In the genomic region with DNA sequence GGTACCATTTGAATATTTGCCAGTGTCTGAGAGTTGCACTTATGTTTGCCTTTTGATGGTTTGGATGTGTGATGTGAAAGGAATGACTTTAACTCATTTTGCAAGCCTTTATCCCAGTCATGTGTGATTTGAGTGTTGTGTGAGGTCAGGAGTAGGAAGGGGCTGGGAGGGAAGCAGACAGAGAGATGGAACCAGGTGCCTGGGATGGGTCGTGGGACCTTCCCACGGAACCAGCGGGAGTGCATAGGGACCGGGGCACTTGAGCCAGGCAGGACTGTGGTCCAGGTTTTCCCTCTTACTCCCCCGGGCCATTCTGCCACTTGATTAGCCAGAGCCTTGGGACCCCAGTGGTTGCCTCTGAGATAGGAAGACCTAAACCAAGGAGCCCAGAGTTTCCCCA, we compare ENCODE assay signal across 8 mouse cellular contexts. TPM values are rescaled to one million over a fixed set of nuclear protein-coding genes. Genes with fewer than 3 reads are reported as not detected.
A peak's percentile ranks its signal among the peaks of the same experiment; 100 is the strongest.
DNase-seq lines count a peak whose midpoint lies in the region; ATAC-seq and TF ChIP-seq lines count a peak whose summit lies in the region.

No protein-coding gene starts in this region.

- H3K36me3 ChIP-seq in kidney, embryonic 15.5 days: no peaks in the 10 kb centered on the region
- no peaks in the 10 kb centered on the region for H3K36me3 ChIP-seq in forebrain, embryonic 13.5 days (ENCODE audit: poor library complexity, severe bottlenecking)
- H3K36me3 ChIP-seq in liver, embryonic 14.5 days (replicated peaks; ENCODE audit: control insufficient read depth, insufficient read depth, low read depth): no peaks in the 10 kb centered on the region; the same call in 1 of the 2 replicates

- H3K4me2 ChIP-seq in kidney, embryonic 15.5 days: peak overlapping the region; percentile 63
- peak overlapping the region; percentile 73 for H3K4me2 ChIP-seq in forebrain, embryonic 13.5 days
- H3K4me2 ChIP-seq in liver, embryonic 14.5 days (ENCODE audit: low read depth): peak overlapping the region; percentile 83

- H3K27me3 ChIP-seq in kidney, embryonic 15.5 days: peaks cover 9% of the 10 kb centered on the region; the same call in 1 of the 2 replicates
- H3K27me3 ChIP-seq in forebrain, embryonic 13.5 days: 0 out of 2 replicates have a peak, but pooled peaks cover 16% of the 10 kb centered on the region
- H3K27me3 ChIP-seq in liver, embryonic 14.5 days (ENCODE audit: control insufficient read depth, insufficient read depth, low read length): no peaks in the 10 kb centered on the region

- no peak for TF ChIP-seq CTCF in liver, embryonic 14.5 days (IDR thresholded peaks at IDR 0.05; ENCODE audit: low read depth)

- WGBS in kidney, embryonic 15.5 days: 25% methylated on average over 5 of the region's 5 CpGs
- WGBS in forebrain, embryonic 13.5 days: 22% methylated on average over 5 of the region's 5 CpGs
- 21% methylated on average over 5 of the region's 5 CpGs for WGBS in liver, embryonic 14.5 days (ENCODE audit: insufficient replicate concordance)

- peak overlapping the region; percentile 78 for H3K4me3 ChIP-seq in kidney, embryonic 15.5 days (replicated peaks)
- H3K4me3 ChIP-seq in forebrain, embryonic 13.5 days: peak overlapping the region; percentile 69
- peak overlapping the region; percentile 75 to 83 for H3K4me3 ChIP-seq in liver, embryonic 14.5 days (ENCODE audit: insufficient read depth in 1 of 2, low read depth in 2 of 2, low read length in 2 of 2)

- peak overlapping the region; percentile 88 for H3K9ac ChIP-seq in kidney, embryonic 15.5 days
- H3K9ac ChIP-seq in forebrain, embryonic 13.5 days: peak overlapping the region; percentile 92
- H3K9ac ChIP-seq in liver, embryonic 14.5 days (replicated peaks): peak overlapping the region; percentile 96

- peaks cover 12% of the 10 kb centered on the region for H3K4me1 ChIP-seq in kidney, embryonic 15.5 days
- peaks cover 17% of the 10 kb centered on the region for H3K4me1 ChIP-seq in forebrain, embryonic 13.5 days
- peaks cover 70 to 72% of the 10 kb centered on the region in 2 experiments for H3K4me1 ChIP-seq in liver, embryonic 14.5 days (replicated peaks; ENCODE audit: control insufficient read depth in 2 of 2, insufficient read depth in 2 of 2, low read length in 1 of 2)

- TF ChIP-seq EP300 in liver, embryonic 14.5 days (IDR thresholded peaks at IDR 0.05; ENCODE audit: low read depth): no peak

- H3K9me3 ChIP-seq in kidney, embryonic 15.5 days (replicated peaks): no peaks in the 10 kb centered on the region
- H3K9me3 ChIP-seq in forebrain, embryonic 13.5 days (replicated peaks): no peaks in the 10 kb centered on the region
- no peaks in the 10 kb centered on the region for H3K9me3 ChIP-seq in liver, embryonic 14.5 days (ENCODE audit: control insufficient read depth, low read length)

- peak overlapping the region; percentile 93 for H3K27ac ChIP-seq in kidney, embryonic 15.5 days
- peak overlapping the region; percentile 96 for H3K27ac ChIP-seq in forebrain, embryonic 13.5 days
- peak overlapping the region; percentile 95 for H3K27ac ChIP-seq in liver, embryonic 14.5 days

- DNase-seq in kidney, postnatal 14 days: no peak
- peak; percentile 37 for DNase-seq in R1 (ENCODE audit: low read depth, low spot score)
- no peak for DNase-seq in liver, embryonic 14.5 days (ENCODE audit: low read depth in 3 of 3, low spot score in 3 of 3)
- no peak for DNase-seq in urinary bladder, postnatal 4 days (ENCODE audit: low spot score in 2 of 2)
- DNase-seq in urinary bladder, postnatal 25 days (ENCODE audit: low spot score): no peak

- ATAC-seq in kidney, embryonic 15.5 days (replicated peaks; ENCODE audit: low FRiP score): peak; percentile 33; the same call in 1 of the 2 replicates
- ATAC-seq in forebrain, embryonic 13.5 days: peak; percentile 30
- peak; percentile 14; the same call in 1 of the 2 replicates for ATAC-seq in liver, embryonic 14.5 days (ENCODE audit: insufficient read depth)
- no peak for ATAC-seq in inflammation-experienced regulatory T-cells, adult 6 months

RNA-seq across cellular contexts. Expression of a gene that starts 0.5 kb away (rescaled TPM):
- polyA plus RNA-seq in kidney, embryonic 15.5 days (2015; fragmentation: Nextera tagmentation; extraction: Ambion mirVana): 38.8 and 43.9 TPM in 2 replicates
- polyA plus RNA-seq in forebrain, embryonic 13.5 days (2015; fragmentation: Nextera tagmentation; extraction: Ambion mirVana): 48.3 and 54.2 TPM in 2 replicates
- 36.8 and 44.5 TPM in 2 replicates for polyA plus RNA-seq in liver, embryonic 14.5 days (2012; rRNA removed)
- polyA plus RNA-seq in liver, embryonic 14.5 days (2014; fragmentation: Nextera tagmentation; extraction: Ambion mirVana): 16.5 and 16.8 TPM in 2 replicates
- polyA plus RNA-seq in inflammation-experienced regulatory T-cells, adult 6 months (2017; shearing (Covaris generic)): 10 to 100 TPM; 27.3 to 55.0 (median 45.7) TPM

RNA-seq across cellular contexts. Expression of a gene that starts 8.2 kb away (rescaled TPM):
- polyA plus RNA-seq in kidney, embryonic 15.5 days (2015; fragmentation: Nextera tagmentation; extraction: Ambion mirVana): 36.6 and 65.3 TPM in 2 replicates
- polyA plus RNA-seq in forebrain, embryonic 13.5 days (2015; fragmentation: Nextera tagmentation; extraction: Ambion mirVana): 316 and 451 TPM in 2 replicates
- polyA plus RNA-seq in liver, embryonic 14.5 days (2012; rRNA removed): 32.1 and 38.8 TPM in 2 replicates
- 74.9 and 85.3 TPM in 2 replicates for polyA plus RNA-seq in liver, embryonic 14.5 days (2014; fragmentation: Nextera tagmentation; extraction: Ambion mirVana)
- not detected for polyA plus RNA-seq in inflammation-experienced regulatory T-cells, adult 6 months (2017; shearing (Covaris generic))

RNA-seq across cellular contexts. Expression of a gene that starts 15.3 kb away (rescaled TPM):
- polyA plus RNA-seq in kidney, embryonic 15.5 days (2015; fragmentation: Nextera tagmentation; extraction: Ambion mirVana): 4,301 and 5,259 TPM in 2 replicates
- 2,413 and 2,442 TPM in 2 replicates for polyA plus RNA-seq in forebrain, embryonic 13.5 days (2015; fragmentation: Nextera tagmentation; extraction: Ambion mirVana)
- polyA plus RNA-seq in liver, embryonic 14.5 days (2012; rRNA removed): 26,041 and 60,430 TPM in 2 replicates
- 70,707 and 74,513 TPM in 2 replicates for polyA plus RNA-seq in liver, embryonic 14.5 days (2014; fragmentation: Nextera tagmentation; extraction: Ambion mirVana)
- polyA plus RNA-seq in inflammation-experienced regulatory T-cells, adult 6 months (2017; shearing (Covaris generic)): 1 to 10 TPM; 3.7 to 7.5 (median 6.0) TPM

RNA-seq across cellular contexts. Expression of a gene that starts 18.8 kb away (rescaled TPM):
- 2.3 and 2.5 TPM in 2 replicates for polyA plus RNA-seq in kidney, embryonic 15.5 days (2015; fragmentation: Nextera tagmentation; extraction: Ambion mirVana)
- polyA plus RNA-seq in forebrain, embryonic 13.5 days (2015; fragmentation: Nextera tagmentation; extraction: Ambion mirVana): 1.2 and 1.7 TPM in 2 replicates
- polyA plus RNA-seq in liver, embryonic 14.5 days (2012; rRNA removed): 127 and 156 TPM in 2 replicates
- polyA plus RNA-seq in liver, embryonic 14.5 days (2014; fragmentation: Nextera tagmentation; extraction: Ambion mirVana): 157 and 161 TPM in 2 replicates
- polyA plus RNA-seq in inflammation-experienced regulatory T-cells, adult 6 months (2017; shearing (Covaris generic)): not detected

RNA-seq across cellular contexts. Expression of a gene that starts 28.3 kb away (rescaled TPM):
- 11,555 and 13,702 TPM in 2 replicates for polyA plus RNA-seq in kidney, embryonic 15.5 days (2015; fragmentation: Nextera tagmentation; extraction: Ambion mirVana)
- polyA plus RNA-seq in forebrain, embryonic 13.5 days (2015; fragmentation: Nextera tagmentation; extraction: Ambion mirVana): 5,794 and 5,805 TPM in 2 replicates
- polyA plus RNA-seq in liver, embryonic 14.5 days (2012; rRNA removed): 214,511 and 362,158 TPM in 2 replicates
- 162,484 and 169,597 TPM in 2 replicates for polyA plus RNA-seq in liver, embryonic 14.5 days (2014; fragmentation: Nextera tagmentation; extraction: Ambion mirVana)
- 10 to 100 TPM; 11.3 to 24.9 (median 18.9) TPM for polyA plus RNA-seq in inflammation-experienced regulatory T-cells, adult 6 months (2017; shearing (Covaris generic))

Comparison
In these comparisons a context has a peak if more than half of its experiments do, and no peak if none do; other contexts are left out.
1. RNA of a gene that starts 8.2 kb away (polyA plus RNA-seq): 316 to 451 TPM in forebrain, embryonic 13.5 days, 32.1 to 85.3 TPM in liver, embryonic 14.5 days and 36.6 to 65.3 TPM in kidney, embryonic 15.5 days; not detected in inflammation-experienced regulatory T-cells, adult 6 months; every median in the first group is over 10 times any median in the second.
2. RNA of a gene that starts 15.3 kb away (polyA plus RNA-seq): 26,041 to 74,513 TPM in liver, embryonic 14.5 days, 4,301 to 5,259 TPM in kidney, embryonic 15.5 days and 2,413 to 2,442 TPM in forebrain, embryonic 13.5 days; 3.7 to 7.5 TPM in inflammation-experienced regulatory T-cells, adult 6 months; every median in the first group is over 100 times any median in the second.
3. Peak in every context shown above with its lines, with median percentiles within 50 percentile points of each other: H3K27ac ChIP-seq, H3K4me2 ChIP-seq, H3K4me3 ChIP-seq and H3K9ac ChIP-seq.